Mouse (Mus musculus) induced T-regulatory cell, adult 2 months (primary cell): ENCODE data around the gene Plekhh3.

Experiments
- DNase-seq: peaks from one replicate; pipeline ENCODE4 v3.0.0-alpha.2; 2012; ENCODE audit warnings: low read depth

The Plekhh3 gene

DNA sequence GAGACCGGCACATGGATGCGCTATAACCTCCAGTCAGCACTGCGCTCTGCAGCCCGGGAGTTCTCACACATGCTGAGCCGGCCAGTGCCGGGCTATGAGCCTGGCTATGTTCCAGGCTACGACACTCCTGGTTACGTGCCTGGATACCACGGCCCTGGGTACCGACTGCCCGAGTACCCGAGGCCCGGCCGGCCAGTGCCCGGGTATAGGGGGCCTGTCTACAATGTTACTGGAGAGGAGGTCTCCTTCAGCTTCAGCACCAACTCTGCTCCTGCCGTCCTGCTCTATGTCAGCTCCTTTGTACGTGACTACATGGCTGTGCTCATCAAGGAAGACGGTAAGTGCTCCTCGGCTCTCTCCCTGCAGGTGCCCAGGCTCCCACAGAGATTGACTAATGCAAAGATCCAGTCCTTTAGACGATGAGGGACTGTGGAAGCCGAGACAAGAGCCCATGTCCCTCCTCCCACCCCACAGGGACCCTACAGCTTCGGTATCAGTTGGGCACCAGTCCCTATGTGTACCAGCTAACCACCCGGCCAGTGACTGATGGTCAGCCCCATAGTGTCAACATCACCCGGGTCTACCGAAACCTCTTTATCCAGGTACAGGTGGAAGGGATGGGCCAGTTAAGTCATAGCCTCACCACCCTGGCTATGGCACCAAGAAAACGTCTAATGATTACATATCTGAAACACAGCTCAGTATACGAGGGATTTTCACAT lies 15.5 kb upstream of the Plekhh3 start:
- DNase-seq = no peak

GRCm38 (mm10) chr11:101185441-101185840 lies 14.3 kb upstream of the Plekhh3 start:
- no peak for DNase-seq

DNA sequence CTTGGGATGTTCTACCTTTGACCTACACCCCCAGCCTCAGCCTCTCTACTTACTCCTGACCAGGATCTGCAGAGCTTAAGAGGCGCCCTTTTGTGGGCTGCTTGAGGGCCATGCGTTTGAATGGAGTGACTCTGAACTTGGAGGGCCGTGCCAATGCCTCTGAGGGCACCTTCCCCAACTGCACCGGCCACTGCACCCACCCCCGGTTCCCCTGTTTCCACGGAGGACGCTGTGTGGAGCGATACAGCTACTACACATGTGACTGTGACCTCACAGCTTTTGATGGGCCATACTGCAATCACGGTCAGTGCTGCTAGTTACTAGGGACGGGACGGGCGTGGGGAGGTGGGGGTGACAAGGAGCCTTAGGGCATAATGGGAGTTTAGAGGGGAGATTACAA lies 13.8 kb upstream of the Plekhh3 start:
- no peak for DNase-seq

GRCm38 (mm10) chr11:101182771-101183517 lies 11.8 kb upstream of the Plekhh3 start:
- no peak for DNase-seq

DNA sequence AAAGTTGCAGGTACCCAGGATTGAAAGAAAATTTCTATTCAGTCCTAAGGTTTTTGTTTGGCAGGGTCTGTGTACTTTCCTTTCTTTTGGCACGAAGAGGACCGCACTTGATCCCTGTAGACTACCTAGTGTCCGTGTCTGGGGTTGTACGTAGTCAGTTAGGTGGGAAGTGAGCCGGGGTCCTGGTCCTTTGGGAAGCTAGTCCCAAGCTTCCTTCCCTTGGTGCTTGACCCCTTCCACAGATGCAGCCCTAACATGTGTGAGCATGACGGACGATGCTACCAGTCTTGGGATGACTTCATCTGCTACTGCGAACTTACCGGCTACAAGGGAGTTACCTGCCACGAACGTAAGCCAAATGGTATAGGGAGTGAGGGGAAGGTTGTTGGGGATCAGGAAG lies 10.8 kb upstream of the Plekhh3 start:
- no peak for DNase-seq

DNA sequence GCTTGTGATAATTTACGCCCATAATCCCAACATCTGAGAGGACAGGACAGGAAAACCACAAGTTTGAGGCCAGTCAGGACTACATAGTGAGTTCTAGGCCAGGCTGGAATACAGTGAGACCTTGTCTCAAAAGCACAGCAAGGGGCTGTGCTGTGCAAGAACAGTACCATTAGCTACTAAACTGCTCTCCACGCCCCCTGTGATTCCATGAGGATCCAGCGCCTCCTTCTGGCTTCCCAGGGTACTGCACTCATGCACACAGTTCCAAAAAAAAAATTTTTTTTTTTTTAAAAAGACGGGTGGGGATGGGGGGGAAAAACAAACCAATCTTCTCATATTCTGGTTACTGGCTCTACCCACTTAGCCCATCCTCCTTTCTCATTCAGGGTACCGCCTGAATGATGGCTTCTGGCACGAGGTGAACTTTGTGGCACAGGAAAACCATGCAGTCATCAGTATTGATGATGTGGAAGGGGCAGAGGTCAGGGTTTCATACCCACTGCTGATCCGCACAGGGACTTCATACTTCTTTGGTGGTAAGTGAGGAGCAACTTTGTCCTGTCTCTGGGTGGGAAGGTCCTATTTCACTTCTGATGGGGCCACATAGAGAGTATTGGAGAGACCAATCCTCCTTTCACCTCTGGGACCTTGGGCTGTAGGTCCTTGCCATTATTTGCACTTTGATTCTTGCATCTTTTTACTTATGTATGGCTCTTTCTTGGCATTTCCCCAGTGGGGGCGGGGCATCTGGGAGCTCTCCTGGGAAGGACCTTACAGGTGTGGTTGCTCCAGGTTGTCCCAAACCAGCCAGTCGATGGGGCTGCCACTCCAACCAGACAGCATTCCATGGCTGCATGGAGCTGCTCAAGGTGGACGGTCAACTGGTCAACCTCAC lies 9.9 kb upstream of the Plekhh3 start:
- DNase-seq = peak; percentile 67

GRCm38 (mm10) chr11:101180261-101180660 lies 9.1 kb upstream of the Plekhh3 start:
- DNase-seq = no peak

DNA sequence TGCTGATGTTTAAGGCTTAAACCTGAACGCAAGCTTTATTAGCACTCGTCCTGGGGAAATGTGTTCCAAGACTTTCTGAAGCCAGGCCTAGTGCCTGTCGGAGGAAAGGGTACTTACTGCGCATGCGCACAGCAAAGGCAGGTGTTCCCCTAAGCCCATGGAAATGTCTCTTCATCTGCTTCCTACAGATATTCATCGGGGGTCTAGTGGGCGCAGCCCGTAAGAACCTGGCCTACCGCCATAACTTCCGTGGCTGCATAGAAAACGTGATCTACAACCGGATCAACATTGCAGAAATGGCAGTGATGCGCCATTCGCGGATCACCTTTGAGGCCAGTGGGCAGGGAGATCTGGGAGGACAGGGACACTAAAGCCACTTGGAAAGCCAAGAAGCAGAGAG lies 8.2 kb upstream of the Plekhh3 start:
- peak; percentile 10 for DNase-seq

DNA sequence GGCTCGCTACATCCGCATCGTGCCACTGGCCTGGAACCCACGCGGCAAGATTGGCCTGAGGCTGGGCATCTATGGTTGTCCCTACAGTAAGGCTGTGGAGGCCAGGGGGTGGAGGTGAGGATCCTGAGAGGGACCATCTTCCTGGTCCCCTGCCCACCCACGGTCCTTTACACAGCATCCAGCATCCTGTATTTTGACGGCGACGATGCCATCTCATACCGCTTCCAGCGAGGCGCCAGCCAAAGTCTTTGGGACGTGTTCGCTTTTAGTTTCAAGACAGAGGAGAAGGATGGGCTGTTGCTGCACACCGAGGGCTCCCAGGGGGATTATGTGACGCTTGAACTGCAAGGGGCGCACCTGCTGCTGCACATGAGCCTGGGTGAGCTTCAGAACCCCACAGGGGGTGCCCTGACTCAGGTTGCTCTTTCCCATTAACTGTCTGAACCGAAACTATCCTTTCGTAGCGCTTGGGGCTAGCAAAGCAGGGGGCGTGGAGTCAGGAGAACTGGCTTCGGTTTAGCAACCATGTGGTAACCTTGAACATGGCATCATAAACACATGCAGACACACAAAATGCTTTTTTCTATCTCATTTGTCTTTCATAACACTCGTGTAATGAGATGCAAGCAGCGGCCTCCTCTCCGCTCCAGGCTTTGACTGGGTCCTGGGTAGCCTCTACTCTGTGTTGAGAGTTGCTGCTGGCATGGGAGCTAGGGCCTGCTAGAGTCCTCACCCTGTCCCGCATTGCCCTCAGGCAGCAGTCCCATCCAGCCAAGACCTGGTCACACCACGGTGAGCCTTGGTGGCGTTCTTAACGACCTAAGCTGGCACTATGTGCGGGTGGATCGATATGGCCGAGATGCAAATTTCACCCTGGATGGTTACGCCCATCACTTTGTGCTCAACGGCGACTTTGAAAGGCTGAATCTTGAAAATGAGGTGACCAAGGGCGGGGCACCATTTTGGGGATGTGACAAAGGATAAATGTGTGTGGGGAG lies 7.2 kb upstream of the Plekhh3 start:
- no peak for DNase-seq

GRCm38 (mm10) chr11:101176933-101177773 lies 6.0 kb upstream of the Plekhh3 start:
- DNase-seq = peak; percentile 82

DNA sequence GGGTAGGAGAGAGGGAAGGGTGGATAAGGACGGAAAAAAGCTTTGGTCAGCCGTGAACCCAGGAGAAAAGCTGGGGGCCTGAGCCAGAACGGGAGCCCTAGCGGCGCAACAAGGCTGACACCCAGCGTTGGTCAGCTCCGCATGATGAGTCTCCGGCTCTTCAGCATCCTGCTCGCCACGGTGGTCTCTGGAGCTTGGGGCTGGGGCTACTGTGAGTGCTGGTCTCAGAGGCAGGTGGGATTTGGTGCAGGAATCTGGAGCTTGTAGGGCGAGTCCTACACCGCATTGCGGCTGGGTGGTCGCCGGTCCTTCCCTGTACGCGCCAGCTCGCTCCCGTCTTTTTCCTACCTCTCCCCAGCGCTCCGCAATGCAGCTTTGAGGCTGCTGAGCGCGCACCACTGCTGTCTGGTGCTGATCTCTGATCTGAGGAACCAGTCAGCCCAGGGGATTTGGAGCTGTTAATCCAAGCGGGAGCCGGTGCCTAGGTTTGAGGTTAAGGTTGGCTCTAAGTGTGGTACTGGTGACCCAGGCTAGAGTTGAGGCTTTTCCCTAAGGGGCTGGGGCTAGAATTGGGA lies 5.1 kb upstream of the Plekhh3 start:
- peak; percentile 44 for DNase-seq

DNA sequence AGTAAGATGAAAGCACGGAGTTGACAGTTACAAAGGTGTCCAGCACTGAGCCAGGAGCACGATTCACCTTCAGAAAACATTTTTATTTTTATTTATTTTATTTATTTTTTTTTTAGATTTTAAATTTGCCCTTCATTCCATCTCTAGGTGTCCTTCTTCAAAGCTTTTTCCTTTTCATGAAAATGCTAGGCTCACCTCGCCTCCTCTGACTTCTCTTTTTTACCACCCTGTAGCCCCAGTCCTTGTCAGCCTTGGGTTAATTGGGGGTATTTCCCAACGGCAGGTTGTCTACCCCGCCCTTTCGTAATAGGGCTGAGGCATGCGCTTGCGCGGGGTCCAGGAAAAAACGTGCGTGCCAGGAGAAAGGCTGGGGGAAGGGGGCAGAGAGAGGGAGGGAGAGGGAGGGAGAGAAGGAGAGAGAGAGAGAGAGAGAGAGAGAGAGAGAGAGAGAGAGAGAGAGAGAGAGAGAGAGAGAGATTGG lies 4.5 kb upstream of the Plekhh3 start:
- DNase-seq = peak; percentile 47

DNA sequence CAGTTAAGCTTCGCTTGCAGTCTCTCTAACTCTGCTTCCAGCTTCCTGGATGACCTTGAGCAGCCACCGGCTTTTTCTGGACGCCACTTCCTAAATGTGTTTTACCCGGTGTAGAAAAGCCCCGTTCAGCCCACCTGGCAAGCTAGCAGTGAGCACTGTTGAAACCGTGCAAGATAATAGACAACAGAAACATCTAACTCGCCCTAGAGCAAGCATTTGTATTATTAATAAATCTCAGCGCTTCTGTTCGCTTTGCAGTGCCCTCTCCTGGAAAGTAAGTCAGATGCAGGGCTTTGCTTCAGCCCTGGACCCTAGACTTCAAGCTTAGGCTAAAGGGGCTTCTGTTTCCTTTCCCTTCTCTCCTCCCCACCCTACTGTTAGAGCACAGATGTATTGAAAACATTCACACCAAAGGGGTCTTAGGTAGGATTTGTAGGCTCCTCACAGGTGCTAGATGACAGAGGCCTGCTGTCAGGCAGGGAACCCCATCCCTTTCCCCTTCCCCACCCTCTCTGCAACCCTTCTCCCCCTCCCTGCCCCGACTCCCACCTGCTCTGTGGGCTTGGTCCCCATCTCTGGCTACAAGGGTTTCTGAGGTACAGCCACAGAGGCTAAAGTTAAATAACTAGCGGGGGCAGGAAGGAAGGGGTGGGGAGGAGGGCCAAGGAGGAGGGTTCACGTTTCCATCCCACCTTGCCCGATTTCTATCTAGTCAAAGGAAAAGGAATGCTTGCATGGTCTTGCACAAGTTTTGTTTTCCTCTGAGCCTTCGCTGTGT lies 3.9 kb upstream of the Plekhh3 start, which contains the start of gene Ccr10:
Ccr10 (minus strand) TSS at position 593 of the 778 bp plus-strand sequence.
- DNase-seq = peak; percentile 51

DNA sequence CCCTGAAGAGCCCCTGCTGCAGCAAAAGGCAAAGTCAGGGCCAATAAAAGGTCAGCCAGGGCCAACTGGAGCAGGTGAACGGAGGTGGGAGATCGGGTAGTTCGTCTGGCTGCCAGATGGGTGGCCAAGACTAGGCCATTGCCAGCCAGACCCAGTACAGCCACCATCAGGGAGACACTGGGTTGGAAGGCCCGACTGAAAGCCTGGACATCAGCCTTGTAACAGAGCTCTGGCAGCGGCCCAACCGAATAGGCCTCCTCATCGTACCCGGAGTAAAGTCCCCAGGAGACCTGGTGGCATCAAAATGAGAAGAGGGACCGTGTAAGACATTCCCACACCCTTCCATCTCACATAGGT lies 3.2 kb upstream of the Plekhh3 start:
- DNase-seq = no peak

DNA sequence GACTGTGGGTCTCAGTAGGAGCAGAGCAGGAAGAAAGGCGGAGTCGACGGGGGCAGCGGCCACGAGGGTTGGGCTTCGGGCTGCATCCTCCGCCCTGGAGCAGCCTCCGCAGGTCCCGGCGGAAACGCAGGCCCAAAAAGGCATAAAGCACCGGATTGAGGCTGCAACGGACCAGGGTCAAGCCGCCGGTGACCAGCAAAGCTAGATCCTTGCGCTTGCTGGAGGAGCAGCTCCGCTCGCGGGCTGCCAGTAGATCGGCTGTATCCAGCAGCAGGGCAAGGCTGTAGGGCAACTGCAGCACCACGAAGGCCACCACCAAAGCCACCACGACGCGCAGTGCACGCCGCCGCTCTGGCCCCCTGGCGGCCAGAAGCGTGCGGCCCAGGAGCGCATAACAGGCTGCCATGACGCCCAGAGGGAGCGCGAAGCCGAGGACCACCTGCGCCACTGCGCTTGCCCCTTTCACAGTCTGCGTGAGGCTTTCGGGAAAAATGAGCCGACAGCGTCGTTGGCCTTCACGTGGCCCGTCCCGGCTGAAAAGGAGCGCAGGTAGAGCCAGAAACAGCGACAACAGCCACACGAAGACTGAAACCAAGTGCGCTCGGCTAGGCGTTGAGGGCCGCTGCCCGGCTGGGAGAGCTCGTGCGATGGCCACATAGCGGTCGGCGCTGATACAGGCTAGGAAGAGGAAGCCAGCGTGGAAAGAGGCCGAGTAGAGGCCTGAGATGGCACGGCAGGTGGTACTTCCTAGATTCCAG lies 2.7 kb upstream of the Plekhh3 start:
- peak; percentile 88 for DNase-seq

- DNase-seq = peak; percentile 66
Measured at GRCm38 (mm10) chr11:101173112-101173511, 2.0 kb upstream of the Plekhh3 start.

DNA sequence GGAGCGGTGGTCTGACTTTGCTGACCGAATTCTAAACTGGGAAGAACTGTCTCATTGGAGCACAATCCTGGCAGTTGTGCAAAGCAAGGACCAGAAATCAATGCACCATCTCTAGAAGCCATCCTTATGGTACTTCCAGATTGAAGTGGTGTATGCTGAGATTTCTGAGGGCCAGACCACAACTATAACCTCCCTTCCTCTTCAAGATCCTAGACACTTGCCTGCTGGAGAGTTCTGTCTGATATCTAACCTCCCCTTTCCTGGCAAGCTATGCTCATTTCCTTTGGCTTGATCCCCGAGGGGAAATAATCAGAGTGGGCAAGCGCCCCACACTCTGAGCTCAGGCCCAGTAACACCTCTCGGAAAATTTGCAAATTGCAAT lies 1.3 kb upstream of the Plekhh3 start:
- DNase-seq = no peak

- DNase-seq = peak; percentile 77
Measured at GRCm38 (mm10) chr11:101171721-101172433, 726 bp upstream of the Plekhh3 start.
